Mouse (Mus musculus): ENCODE measurements around the gene Tbc1d12.

Gene Tbc1d12

DNA sequence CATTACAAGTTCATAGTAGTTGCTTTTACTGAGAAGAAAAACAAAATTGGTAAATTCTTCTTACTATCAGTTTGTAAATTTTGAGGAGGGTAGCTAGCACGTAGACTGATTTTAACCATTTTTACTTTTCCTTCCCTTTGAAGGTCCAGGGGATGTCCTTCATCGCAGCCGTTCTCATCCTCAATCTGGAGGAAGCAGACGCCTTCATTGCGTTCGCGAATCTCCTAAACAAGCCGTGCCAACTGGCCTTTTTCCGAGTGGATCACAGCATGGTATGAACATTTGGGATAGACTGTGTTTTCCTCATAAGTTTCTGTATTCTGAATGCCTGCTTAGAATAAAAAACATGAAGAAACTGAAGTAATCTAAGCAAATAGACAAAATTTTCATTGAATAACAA is 77.4 kb downstream of the Tbc1d12 start:
- no peak for DNase-seq (ENCODE audit: extremely low read depth, low read depth)

DNA sequence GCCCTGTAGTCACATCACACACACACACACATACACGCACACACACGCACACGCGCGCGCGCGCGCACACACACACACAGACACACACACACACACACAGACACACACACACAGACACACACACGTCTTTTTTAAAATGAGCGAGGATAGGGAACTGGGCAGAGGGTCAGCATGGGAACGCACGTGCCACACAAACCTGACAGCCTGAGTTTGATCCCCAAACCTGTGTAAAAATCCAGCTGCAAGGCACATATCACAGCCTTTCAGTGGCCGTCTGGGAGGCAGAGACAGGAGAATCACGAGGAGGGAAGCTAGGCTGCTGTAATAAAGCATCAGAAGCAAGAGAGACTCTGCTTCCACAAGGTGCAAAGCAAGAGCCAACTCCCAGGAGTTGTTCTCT is 78.5 kb downstream of the Tbc1d12 start:
- no peak for DNase-seq (ENCODE audit: extremely low read depth, low read depth)

DNA sequence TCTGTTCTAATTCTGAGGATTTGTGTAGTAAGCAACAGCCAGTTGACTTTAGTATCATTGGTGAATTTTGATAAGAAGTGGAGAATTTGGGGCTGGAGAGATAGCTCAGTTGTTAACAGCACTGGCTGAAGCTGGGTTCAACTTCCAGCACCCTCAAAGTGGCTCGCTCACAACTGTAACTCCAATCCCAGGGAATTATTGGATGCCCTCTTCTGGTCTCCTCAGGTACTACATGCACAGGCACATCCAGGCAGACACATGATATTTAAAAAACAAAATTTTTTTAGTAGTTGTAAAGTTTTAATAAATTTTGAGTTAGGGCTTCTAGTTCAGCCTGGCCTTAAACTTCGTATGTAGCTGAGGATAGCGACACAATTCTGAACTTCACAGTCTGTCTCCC is 79.3 kb downstream of the Tbc1d12 start:
- DNase-seq (ENCODE audit: extremely low read depth, low read depth) = peak; percentile 10

DNA sequence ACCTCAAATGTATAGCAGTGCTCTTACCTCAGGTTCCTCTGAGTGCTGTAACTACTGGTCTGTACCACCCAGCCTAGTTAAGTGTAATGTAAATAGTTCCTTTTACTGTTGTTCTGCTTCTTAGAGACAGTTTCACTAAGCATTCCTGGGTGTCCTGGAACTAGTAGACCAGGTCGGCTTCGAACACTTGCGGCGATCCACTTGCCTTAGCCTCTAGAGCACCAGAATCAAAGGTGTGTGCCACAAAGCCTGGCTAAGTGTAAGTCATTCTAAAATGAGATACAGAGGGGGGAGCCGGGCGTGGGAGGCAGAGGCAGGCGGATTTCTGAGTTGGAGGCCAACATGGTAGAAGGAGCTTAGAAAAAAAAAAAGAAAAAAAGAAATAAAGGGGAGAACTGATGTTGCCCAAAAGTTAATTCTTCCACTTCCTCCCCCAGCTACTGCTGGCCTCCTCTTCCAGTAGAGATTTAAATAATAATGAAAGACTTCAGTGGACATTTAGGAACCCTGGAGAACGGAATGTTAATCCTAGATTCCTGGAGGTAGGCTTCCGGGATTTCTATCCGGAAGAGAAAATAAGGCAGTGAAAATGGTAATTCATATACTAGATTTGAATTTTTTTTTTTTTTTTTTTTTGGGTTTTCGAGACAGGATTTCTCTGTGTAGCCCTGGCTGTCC is 92.2 kb downstream of the Tbc1d12 start:
- no peak for DNase-seq (ENCODE audit: extremely low read depth, low read depth)

DNA sequence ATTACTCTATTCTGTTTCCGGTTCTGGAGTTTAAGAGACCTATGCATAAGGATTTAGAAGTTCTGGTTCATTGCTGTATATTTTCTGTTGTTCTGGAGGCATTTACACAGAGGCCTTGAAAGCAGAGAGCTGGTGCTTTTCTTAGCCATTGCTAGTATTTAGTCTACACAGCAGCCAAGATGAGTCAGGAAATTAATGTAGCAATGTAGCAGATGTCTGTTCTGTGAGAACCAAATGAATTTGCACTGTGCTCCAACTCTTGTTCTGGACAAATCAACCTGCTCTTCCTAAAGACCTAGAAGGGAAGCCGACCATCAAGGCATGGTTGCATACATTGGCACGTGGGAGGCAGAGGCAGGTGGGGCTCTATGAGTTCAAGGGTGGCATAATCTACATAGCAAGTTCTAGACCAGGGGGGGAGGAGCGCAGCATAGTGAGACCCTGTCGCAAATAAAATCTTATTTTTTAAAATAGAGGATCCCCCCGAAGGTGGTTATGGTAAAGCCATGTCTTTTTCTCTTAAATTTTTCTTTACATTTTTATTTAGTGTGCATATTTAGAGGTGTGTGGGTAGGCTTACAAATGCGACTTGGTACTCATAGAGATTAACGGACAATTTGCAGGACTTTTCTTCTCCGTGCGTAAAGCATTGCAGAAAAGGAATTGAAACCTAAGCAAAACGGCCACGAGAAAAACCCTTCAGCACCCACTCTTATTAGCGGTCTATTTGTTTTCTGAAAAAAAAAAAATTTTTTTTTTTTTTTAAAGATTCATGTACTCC is 93.3 kb downstream of the Tbc1d12 start:
- DNase-seq (ENCODE audit: extremely low read depth, low read depth) = no peak

DNA sequence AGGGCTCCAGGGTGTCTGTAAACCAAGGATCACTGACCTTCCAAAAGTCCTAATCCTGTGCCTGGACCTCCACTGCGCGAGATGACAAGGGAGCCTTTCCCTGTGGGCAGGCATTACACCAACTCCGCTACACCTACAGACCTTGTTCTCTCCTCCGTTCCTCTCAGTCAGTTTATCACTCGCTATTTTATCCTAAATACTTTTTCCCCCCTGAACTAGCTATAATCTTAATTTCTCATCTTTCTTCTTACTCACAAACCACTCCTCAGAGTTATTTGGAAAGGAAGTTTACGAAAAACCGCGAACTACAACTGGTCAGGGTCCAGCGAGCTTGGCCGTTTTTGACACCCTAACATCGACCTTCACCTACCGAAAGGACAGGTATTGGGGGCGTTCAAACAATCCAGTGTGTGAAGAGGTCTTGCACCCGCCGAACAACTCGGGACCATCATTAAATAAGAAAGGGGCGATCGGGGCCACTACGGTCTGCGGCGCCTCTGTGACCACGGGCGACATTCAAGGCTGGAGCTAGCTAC is 93.9 kb downstream of the Tbc1d12 start:
- DNase-seq (ENCODE audit: extremely low read depth, low read depth) = peak; percentile 11

DNA sequence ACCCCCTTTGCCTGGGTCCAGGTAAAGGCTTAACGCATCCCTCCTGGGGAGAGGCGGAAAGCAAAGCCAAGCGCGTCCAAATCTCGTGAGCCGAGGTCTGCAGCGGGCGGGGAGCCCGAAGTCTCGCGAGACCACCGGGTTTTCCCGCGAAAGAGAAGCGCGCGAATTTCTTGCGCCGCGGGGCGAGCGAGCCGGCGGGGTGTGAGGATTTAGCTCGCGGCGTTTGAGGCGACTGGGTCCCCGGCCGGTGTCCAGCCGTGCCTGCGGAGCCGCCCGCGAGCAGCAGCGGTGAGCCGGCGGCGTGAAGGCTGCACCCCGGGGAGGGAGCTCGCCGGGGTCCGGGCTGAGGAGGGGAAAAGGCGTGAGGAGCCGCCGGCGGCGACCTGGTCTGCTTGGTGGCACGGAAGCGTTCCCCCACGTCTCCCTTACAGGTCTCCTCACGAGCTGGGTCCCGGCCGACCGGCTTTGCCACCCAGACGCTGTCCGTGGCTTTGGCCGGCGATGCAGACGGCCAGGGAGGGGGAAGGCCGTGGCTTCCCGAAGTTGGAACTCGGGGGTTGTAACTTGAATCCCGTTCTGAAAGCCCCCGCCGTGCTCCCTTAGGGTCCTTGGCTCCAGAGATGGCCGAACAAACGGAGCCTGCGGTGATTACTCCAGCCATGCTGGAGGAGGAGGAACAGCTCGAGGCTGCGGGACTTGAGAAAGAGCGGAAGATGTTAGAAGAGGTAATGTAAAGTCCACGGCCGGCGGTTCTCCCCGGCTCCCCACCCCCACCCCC is 94.6 kb downstream of the Tbc1d12 start, which contains the start of gene Hells:
Gene Hells (plus strand): TSS at position 128 of the 778 bp plus-strand sequence.
- peak; percentile 72 for DNase-seq (ENCODE audit: extremely low read depth, low read depth)

DNA sequence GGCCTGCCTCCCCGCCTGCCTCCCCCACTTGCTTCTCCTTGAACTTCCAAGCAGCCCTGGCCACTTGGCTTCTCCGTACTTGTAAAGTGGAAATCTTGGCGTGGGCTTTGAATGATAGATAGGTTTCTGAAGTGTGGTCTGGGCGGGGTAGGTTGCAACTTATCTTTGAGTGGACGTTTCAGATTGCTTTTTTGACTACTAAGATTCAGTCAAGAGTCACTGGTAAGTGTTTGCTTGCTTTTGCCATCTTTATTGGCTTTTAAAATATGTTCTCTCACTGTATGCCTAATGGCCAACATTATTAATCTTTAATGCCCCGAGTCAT is 95.1 kb downstream of the Tbc1d12 start:
- peak; percentile 14 for DNase-seq (ENCODE audit: extremely low read depth, low read depth)

DNA sequence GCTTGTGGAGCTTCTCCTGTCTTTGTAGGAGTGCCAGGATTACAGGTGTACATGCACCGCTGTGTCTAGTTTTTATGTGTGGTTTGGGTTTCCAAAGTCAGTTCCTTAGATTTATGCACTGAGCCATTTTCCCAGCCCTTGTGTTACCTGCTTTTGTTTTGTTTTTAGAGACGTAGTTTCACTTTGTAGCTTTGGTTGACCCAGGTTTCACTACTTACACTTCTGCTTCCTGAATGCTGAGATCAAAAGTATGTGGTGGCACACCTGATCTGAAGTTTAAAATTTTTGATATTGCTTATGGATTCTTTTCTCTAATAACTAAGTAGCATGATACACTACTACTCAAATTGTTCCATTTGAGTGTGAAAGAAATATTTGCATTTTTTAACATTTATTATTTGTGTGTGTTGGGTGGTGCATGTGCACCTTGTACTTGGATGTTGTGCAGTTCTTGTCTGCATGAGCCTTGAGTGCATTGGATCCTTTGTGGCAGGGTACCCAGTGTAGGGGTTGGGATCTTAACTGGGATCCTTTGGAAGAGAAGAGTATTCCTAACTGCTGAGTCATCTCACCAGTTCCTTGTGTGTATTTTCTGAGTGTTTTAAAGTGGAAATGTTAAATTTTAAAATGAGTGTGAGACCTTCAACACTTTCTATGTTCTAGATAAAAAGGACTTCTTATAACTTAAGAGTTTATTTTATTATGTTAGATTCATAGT is 108.4 kb downstream of the Tbc1d12 start:
- no peak for DNase-seq (ENCODE audit: extremely low read depth, low read depth)
